Comparison of ENCODE assay signal across 8 mouse cellular contexts in genomic region chr16:5881820-5882219, GRCm38 (mm10). TPM values are rescaled to one million over a fixed set of nuclear protein-coding genes. Genes with fewer than 3 reads are reported as not detected.
A peak's percentile ranks its signal among the peaks of the same experiment; 100 is the strongest.
DNase-seq lines count a peak whose midpoint lies in the region; ATAC-seq and TF ChIP-seq lines count a peak whose summit lies in the region.
"Had no signal": no experiment of that assay in that cellular context is flagged by ENCODE, and none has a peak within 500 bp of the region (broad histone marks: within the 10 kb centered on the region; RNA-seq: fewer than 3 reads in every experiment).

No protein-coding gene starts in this region.

- peak; percentile 64 for TF ChIP-seq CTCF in kidney, adult 2 months (conservative IDR thresholded peaks at IDR 0.05; ENCODE audit: insufficient read depth, insufficient read length, low read depth, low read length)

- H3K9ac ChIP-seq in limb, embryonic 13.5 days = no peak overlapping the region
- H3K9ac ChIP-seq: heart, embryonic 15.5 days had no signal

- H3K4me3 ChIP-seq in kidney, adult 2 months (ENCODE audit: insufficient read depth, low read depth, low read length) = no peak overlapping the region
- H3K4me3 ChIP-seq in limb, embryonic 13.5 days = no peak overlapping the region
- H3K4me3 ChIP-seq: heart, embryonic 15.5 days had no signal

- no peak overlapping the region for H3K27ac ChIP-seq in kidney, adult 2 months (ENCODE audit: insufficient read depth, low read depth, low read length)
- H3K27ac ChIP-seq in limb, embryonic 13.5 days = no peak overlapping the region
- H3K27ac ChIP-seq: heart, embryonic 15.5 days had no signal

- 1% methylated on average over 4 of the region's 4 CpGs for WGBS in kidney, adult 2 months
- WGBS in limb, embryonic 13.5 days = 0% methylated on average over 4 of the region's 4 CpGs

- no peaks in the 10 kb centered on the region for H3K4me1 ChIP-seq in kidney, adult 2 months (ENCODE audit: control insufficient read depth, insufficient read depth, low read length)
- H3K4me1 ChIP-seq in limb, embryonic 13.5 days = peaks cover 8% of the 10 kb centered on the region; the same call in 1 of the 2 replicates

- peak; percentile 10 to 54 for DNase-seq in spleen, postnatal 10 days (ENCODE audit: low spot score in 2 of 2)
- DNase-seq in spleen, adult 12 weeks (ENCODE audit: low spot score) = no peak
- peak; percentile 76 for DNase-seq in adrenal gland, postnatal 25 days
- peak; percentile 81 for DNase-seq in embryo, embryonic 11.5 days (ENCODE audit: low read depth, low spot score)
- peak; percentile 67 for DNase-seq in kidney, adult 2 months
- DNase-seq in ovary, postnatal 36 days (ENCODE audit: low spot score) = peak; percentile 72

- no peak overlapping the region for H3K4me2 ChIP-seq in limb, embryonic 13.5 days (replicated peaks)
- H3K4me2 ChIP-seq: heart, embryonic 15.5 days had no signal

- peak; percentile 48; the same call in 1 of the 2 replicates for ATAC-seq in limb, embryonic 13.5 days (ENCODE audit: low FRiP score, low read depth)

- no peaks in the 10 kb centered on the region for H3K9me3 ChIP-seq in limb, embryonic 13.5 days
- H3K9me3 ChIP-seq: heart, embryonic 15.5 days had no signal

- no peaks in the 10 kb centered on the region for H3K36me3 ChIP-seq in kidney, adult 2 months (ENCODE audit: control insufficient read depth, insufficient read depth, low read length)
- H3K36me3 ChIP-seq in limb, embryonic 13.5 days = no peaks in the 10 kb centered on the region
- H3K36me3 ChIP-seq: heart, embryonic 15.5 days had no signal

- TF ChIP-seq POLR2A in kidney, adult 2 months (IDR thresholded peaks at IDR 0.05; ENCODE audit: low read depth, low read length) = no peak

- no peaks in the 10 kb centered on the region; the same call in 1 of the 2 replicates for H3K27me3 ChIP-seq in kidney, adult 2 months (replicated peaks; ENCODE audit: control insufficient read depth, insufficient read depth, low read length)
- H3K27me3 ChIP-seq in limb, embryonic 13.5 days = peaks cover 42% of the 10 kb centered on the region

RNA-seq across cellular contexts. Expression of gene Rbfox1, which starts 3.3 kb away (rescaled TPM):
- total RNA-seq in adrenal gland, postnatal 25 days (2021) = 0.71 and 1.7 TPM in 2 replicates
- 3.5 and 4.2 TPM in 2 replicates for polyA plus RNA-seq in kidney, adult 2 months (2012; rRNA removed)
- polyA plus RNA-seq in limb, embryonic 13.5 days (2015; fragmentation: Nextera tagmentation; extraction: Ambion mirVana) = 4.1 and 5.0 TPM in 2 replicates
